Mouse (Mus musculus): ENCODE measurements at regions not wholly inside any gene's neighbourhood (a gene's known extent, or its start where the extent isn't known, plus 50 kb on each side); places are given as distances from the start of the nearest gene placed in this dataset.

DNA sequence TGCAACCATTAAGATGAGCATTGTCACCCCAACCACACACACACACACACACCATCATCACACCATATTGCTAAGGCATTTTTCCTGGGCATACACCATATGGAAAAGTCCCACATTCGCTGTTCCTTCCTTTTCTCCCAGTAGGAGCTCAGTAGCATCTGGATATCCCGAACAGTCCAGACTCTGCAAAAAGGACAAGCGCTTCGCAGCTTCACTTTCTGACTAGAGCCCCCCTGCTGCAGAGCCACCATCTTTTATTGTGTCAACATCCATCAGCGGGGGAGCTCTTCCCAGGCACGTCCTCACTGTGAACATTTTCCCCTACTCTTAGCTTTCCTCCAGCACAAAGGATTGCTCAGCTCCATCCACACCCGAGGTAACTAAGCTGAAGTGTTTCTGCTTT, 300.1 kb downstream of the Mat2b start:
- no peak overlapping the region for H3K4me2 ChIP-seq (replicated peaks; ENCODE audit: low read depth, low read length)
- no peak overlapping the region for H3K9ac ChIP-seq (ENCODE audit: low read depth, low read length)
- no peaks in the 10 kb centered on the region for H3K9me3 ChIP-seq (ENCODE audit: control insufficient read depth, low read length)
- ATAC-seq (ENCODE audit: low FRiP score, low TSS enrichment), result no peak
- no peaks in the 10 kb centered on the region for H3K4me1 ChIP-seq (ENCODE audit: control insufficient read depth, insufficient read depth, low read length)
- no peak overlapping the region for H3K27ac ChIP-seq (ENCODE audit: low read depth, low read length)
- H3K4me3 ChIP-seq (ENCODE audit: low read length), result no peak overlapping the region
- 59% methylated on average over 7 of the region's 7 CpGs for WGBS
- no peaks in the 10 kb centered on the region for H3K36me3 ChIP-seq (ENCODE audit: control insufficient read depth, insufficient read depth, low read length)
- H3K27me3 ChIP-seq (ENCODE audit: control insufficient read depth, insufficient read depth, low read length), result no peaks in the 10 kb centered on the region

DNA sequence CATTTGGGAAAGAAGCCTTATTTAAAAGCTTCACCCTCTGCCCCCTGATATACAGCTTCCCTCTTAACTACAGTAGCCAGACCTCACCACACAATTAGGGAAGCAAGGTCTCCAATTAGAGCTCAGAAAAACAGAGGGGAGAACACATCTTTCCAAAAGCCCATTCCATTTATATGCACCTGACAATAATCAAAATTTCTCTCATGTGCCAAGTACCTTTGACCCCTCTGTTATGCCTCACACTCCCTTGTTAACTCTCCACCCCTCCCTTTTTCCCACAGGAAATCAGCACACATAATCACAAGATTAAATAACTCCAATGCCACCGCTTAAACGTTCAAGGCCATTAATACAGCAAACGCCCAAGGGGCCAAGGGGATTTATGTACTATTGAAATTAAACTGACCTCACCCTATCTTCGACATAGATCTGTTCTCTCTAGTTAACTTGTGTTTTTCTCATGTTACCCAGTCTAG, 300.7 kb downstream of the Mat2b start:
- WGBS, result 23% methylated on average over 4 of the region's 4 CpGs
- H3K36me3 ChIP-seq (ENCODE audit: control insufficient read depth, insufficient read depth, low read length), result no peaks in the 10 kb centered on the region
- ATAC-seq (ENCODE audit: low FRiP score, low TSS enrichment), result no peak; the same call in 1 of the 2 replicates

DNA sequence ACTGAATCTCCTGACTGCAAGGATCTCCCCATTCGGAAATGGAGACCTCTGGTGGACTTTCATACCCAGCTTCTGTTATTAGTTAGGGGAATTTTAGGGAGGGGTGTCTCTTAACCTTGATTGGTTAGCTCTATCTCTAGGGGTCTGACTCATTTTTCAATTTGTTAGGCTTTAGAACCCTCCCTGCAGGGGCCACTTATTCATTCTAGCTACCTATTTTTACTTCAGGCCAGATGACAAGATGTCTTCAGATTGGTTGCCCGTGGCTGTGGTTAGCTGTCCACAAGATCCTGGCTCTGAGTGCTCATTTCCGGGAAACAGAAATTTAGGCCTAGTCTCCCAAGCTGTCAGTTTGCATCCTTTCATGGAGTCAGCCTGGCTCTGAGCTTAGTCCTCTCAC, 314.3 kb downstream of the Mat2b start:
- 70% methylated on average over 3 of the region's 3 CpGs for WGBS
- H3K9ac ChIP-seq (ENCODE audit: low read depth, low read length), result no peak overlapping the region
- no peaks in the 10 kb centered on the region for H3K4me1 ChIP-seq (ENCODE audit: control insufficient read depth, insufficient read depth, low read length)
- no peak overlapping the region for H3K27ac ChIP-seq (ENCODE audit: low read depth, low read length)
- no peaks in the 10 kb centered on the region for H3K27me3 ChIP-seq (ENCODE audit: control insufficient read depth, insufficient read depth, low read length)
- no peaks in the 10 kb centered on the region for H3K36me3 ChIP-seq (ENCODE audit: control insufficient read depth, insufficient read depth, low read length)
- no peak for ATAC-seq (ENCODE audit: low FRiP score, low TSS enrichment)
- no peak overlapping the region for H3K4me2 ChIP-seq (replicated peaks; ENCODE audit: low read depth, low read length)
- no peak overlapping the region for H3K4me3 ChIP-seq (ENCODE audit: low read length)
- H3K9me3 ChIP-seq (ENCODE audit: control insufficient read depth, low read length), result no peaks in the 10 kb centered on the region

More for the DNA sequence above, 300.7 kb downstream of the Mat2b start:
- Histone ChIP-seq H3K4me2 (replicated peaks; ENCODE audit: low read depth, low read length) (no peak overlapping the region), H3K9me3 (ENCODE audit: control insufficient read depth, low read length) (no peaks in the 10 kb centered on the region), H3K4me1 (ENCODE audit: control insufficient read depth, insufficient read depth, low read length) (no peaks in the 10 kb centered on the region), H3K27me3 (ENCODE audit: control insufficient read depth, insufficient read depth, low read length) (no peaks in the 10 kb centered on the region), H3K27ac (ENCODE audit: low read depth, low read length) (no peak overlapping the region), H3K9ac (ENCODE audit: low read depth, low read length) (no peak overlapping the region), H3K4me3 (ENCODE audit: low read length) (no peak overlapping the region)

DNA sequence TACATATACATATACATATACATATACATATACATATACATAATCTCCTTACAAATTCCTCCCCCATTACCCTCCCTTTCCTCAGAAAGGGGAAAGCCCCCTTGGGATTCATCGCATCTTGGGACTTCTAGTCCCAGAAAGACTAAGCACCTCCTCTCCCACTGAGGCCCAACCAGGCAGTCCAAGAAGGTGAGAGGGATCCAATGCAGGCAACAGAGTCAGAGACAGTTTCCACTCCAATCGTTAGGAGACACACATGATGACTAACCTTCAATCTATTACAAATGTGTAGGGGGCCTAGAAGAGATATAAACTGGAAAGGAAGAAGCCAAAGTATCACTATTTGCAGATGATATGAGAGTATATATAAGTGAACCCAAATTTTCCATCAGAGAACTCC, 323.3 kb downstream of the Mat2b start:
- H3K4me3 ChIP-seq (ENCODE audit: low read length), result no peak overlapping the region
- H3K27me3 ChIP-seq (ENCODE audit: control insufficient read depth, insufficient read depth, low read length), result no peaks in the 10 kb centered on the region
- WGBS, result 87% methylated on average over 2 of the region's 2 CpGs
- H3K27ac ChIP-seq (ENCODE audit: low read depth, low read length), result no peak overlapping the region
- H3K4me2 ChIP-seq (replicated peaks; ENCODE audit: low read depth, low read length), result no peak overlapping the region
- no peaks in the 10 kb centered on the region for H3K36me3 ChIP-seq (ENCODE audit: control insufficient read depth, insufficient read depth, low read length)
- ATAC-seq (ENCODE audit: low FRiP score, low TSS enrichment), result no peak
- H3K4me1 ChIP-seq (ENCODE audit: control insufficient read depth, insufficient read depth, low read length), result no peaks in the 10 kb centered on the region
- H3K9ac ChIP-seq (ENCODE audit: low read depth, low read length), result no peak overlapping the region
- no peaks in the 10 kb centered on the region for H3K9me3 ChIP-seq (ENCODE audit: control insufficient read depth, low read length)

DNA sequence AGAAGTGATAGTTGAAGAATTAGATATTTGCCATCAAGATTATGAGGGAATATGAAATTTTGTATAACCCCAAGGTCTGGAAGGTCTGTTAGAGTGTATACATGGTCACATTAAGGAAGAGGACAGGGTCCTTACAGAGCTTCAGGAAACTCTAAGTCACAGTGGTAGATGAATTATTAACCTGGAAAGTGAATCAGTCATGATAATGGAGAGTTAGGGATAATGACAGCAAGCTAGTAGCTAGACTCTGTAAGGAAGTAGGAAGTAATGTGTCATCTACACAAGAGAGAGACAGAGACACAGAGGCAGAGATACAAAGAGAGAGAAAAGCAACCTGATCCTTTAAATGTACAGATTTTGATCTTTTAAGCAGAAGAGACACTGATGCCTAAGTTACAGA, 328.4 kb downstream of the Mat2b start:
- Histone ChIP-seq H3K4me2 (replicated peaks; ENCODE audit: low read depth, low read length) (no peak overlapping the region), H3K9ac (ENCODE audit: low read depth, low read length) (no peak overlapping the region), H3K27me3 (ENCODE audit: control insufficient read depth, insufficient read depth, low read length) (no peaks in the 10 kb centered on the region), H3K4me1 (ENCODE audit: control insufficient read depth, insufficient read depth, low read length) (no peaks in the 10 kb centered on the region), H3K27ac (ENCODE audit: low read depth, low read length) (no peak overlapping the region), H3K9me3 (ENCODE audit: control insufficient read depth, low read length) (no peaks in the 10 kb centered on the region), H3K36me3 (ENCODE audit: control insufficient read depth, insufficient read depth, low read length) (no peaks in the 10 kb centered on the region), H3K4me3 (ENCODE audit: low read length) (no peak overlapping the region)
- no peak for ATAC-seq (ENCODE audit: low FRiP score, low TSS enrichment)

DNA sequence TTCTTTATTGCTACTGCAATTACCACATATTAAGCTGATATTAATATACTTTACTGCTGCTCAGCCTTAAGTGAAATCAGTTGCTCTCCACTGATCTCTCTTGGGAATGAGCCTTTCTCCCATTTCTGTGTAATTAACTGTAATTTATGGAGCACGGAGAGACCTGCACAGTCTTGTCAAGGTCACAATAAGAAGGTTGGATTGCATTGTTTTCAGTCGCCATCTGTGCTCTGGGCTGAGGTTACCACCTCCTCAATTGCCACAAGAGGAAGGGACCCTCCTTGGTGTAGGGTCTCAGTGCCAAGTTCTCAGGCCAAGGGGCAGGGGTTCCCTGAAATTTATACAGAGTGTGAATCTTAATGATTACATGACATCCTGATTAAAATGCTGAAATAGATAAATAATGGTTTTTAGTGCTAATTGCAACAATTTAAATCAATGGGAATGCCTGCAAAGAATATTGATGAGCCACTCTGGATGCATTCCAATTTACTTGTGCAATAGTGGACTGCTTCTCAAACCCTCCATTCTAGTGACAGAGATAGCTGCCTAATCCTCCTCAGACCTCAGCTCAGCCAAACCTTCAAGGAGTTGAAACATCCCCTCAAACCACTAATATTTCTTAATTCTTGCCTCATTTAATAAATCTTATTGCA, 332.3 kb downstream of the Mat2b start:
- Histone ChIP-seq H3K9ac (ENCODE audit: low read depth, low read length) (no peak overlapping the region), H3K4me2 (replicated peaks; ENCODE audit: low read depth, low read length) (no peak overlapping the region), H3K9me3 (ENCODE audit: control insufficient read depth, low read length) (no peaks in the 10 kb centered on the region), H3K27me3 (ENCODE audit: control insufficient read depth, insufficient read depth, low read length) (no peaks in the 10 kb centered on the region), H3K4me1 (ENCODE audit: control insufficient read depth, insufficient read depth, low read length) (no peaks in the 10 kb centered on the region), H3K27ac (ENCODE audit: low read depth, low read length) (no peak overlapping the region), H3K4me3 (ENCODE audit: low read length) (no peak overlapping the region), H3K36me3 (ENCODE audit: control insufficient read depth, insufficient read depth, low read length) (no peaks in the 10 kb centered on the region)
- WGBS, result 17% methylated on average over 2 of the region's 2 CpGs
- peak; percentile 94 for ATAC-seq (ENCODE audit: low FRiP score, low TSS enrichment)
